Mouse (Mus musculus) midbrain, postnatal 0 days (tissue): Measurements from ENCODE around the gene Gpx5. TPM values are rescaled to one million over a fixed set of nuclear protein-coding genes. Genes with fewer than 3 reads are reported as not detected.
"Not testable (repeated sequence)": the region's sequence is repeated elsewhere in the genome, so short reads cannot be mapped to it uniquely, and the experiment has no call there.

Experiments
- ATAC-seq: fragments of 200-750 bp; cut with Nextera tagmentation; 2 replicates; pipeline ENCODE4 v1.8.0; 2017; ENCODE audit warnings: moderate number of reproducible peaks, mild to moderate bottlenecking, moderate TSS enrichment, moderate library complexity; ENCODE audit not compliant: low FRiP score
- DNase-seq: peaks from one replicate; pipeline ENCODE4 v3.0.0-alpha.2; 2015; ENCODE audit warnings: low spot score
- H3K27ac ChIP-seq: fragments of 300-500 bp; sonication (generic); 2 replicates; pipeline ENCODE4 v1.5.1; 2014; ENCODE audit warnings: low read depth, mild to moderate bottlenecking, low read length, mixed read lengths
- H3K27me3 ChIP-seq: fragments of 300-500 bp; sonication (generic); 2 replicates; pipeline ENCODE4 v1.6.1; 2014; ENCODE audit warnings: low read length, control low read depth, mixed read lengths; ENCODE audit not compliant: insufficient read depth
- H3K36me3 ChIP-seq: fragments of 300-500 bp; sonication (generic); 2 replicates; pipeline ENCODE4 v1.6.1; 2014; ENCODE audit warnings: low read length, control low read depth, mixed read lengths; ENCODE audit not compliant: insufficient read depth
- H3K4me1 ChIP-seq: fragments of 300-500 bp; sonication (generic); 2 replicates; pipeline ENCODE4 v1.6.1; 2014; ENCODE audit warnings: mild to moderate bottlenecking, control low read depth, antibody characterized with exemption, low read length, mixed read lengths; ENCODE audit not compliant: insufficient read depth
- H3K4me2 ChIP-seq: fragments of 300-500 bp; sonication (generic); 2 replicates; pipeline ENCODE4 v1.6.1; 2014; ENCODE audit warnings: low read depth, mild to moderate bottlenecking, low read length, mixed read lengths; ENCODE audit not compliant: poor library complexity, severe bottlenecking
- H3K4me3 ChIP-seq: fragments of 300-500 bp; sonication (generic); 2 replicates; pipeline ENCODE4 v1.5.1; 2014; ENCODE audit warnings: low read depth, mild to moderate bottlenecking, low read length, moderate library complexity
- H3K9ac ChIP-seq: fragments of 300-500 bp; sonication (generic); replicated peaks from 2 replicates; pipeline ENCODE4 v1.6.1; 2014; ENCODE audit warnings: mild to moderate bottlenecking, low read length, moderate library complexity, mixed read lengths; ENCODE audit not compliant: poor library complexity, severe bottlenecking
- H3K9me3 ChIP-seq: fragments of 300-500 bp; sonication (generic); 2 replicates; pipeline ENCODE4 v1.6.1; 2016; ENCODE audit warnings: low read length, control low read depth
- CTCF ChIP-seq: IDR thresholded peaks from 2 replicates; pipeline ENCODE4 v1.5.1; 2016; ENCODE audit warnings: antibody characterized with exemption, mild to moderate bottlenecking
- WGBS: fragments of 180-500 bp; shearing (Covaris S2); extraction: QIAGEN DNeasy Blood & Tissue Kit; methylation state at CpG from one replicate; pipeline ENCODE4 v1.1.7; 2014; 5-methylcytosine and 5-hydroxymethylcytosine counted together
- polyA plus RNA-seq: library from polyadenylated mRNA; unstranded; fragments of >200 nt; fragmentation: Nextera tagmentation; extraction: Ambion mirVana; gene quantifications from 2 replicates; pipeline ENCODE4 v1.2.1, GENCODE M21; 2015
- total RNA-seq: library from RNA; depleted of rRNA; stranded (reverse); fragments of >200 nt; gene quantifications from 2 replicates; pipeline ENCODE4 v1.2.3, GENCODE M21; 2014

The Gpx5 gene
- total and polyA plus RNA-seq, 2 experiments from 2014 or later = not detected

DNA sequence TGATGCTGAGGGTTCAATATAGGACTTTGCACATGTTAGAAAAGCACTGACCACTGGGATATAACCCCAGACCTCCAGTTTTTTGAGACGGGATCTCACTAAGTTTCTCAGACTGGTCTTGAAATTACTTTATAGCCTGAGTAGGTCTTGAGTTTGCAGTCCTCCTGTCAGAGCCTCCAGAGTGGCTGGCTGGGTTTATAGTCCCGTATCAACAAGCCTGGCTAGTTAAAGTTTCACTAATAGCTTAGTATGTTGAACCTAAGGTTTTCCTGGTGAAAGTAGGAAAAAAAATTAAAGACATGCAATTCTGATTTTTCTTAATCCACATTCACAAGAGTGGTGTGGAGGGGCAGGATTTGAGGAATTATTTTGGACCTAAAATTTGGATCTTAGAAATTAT, 46.3 kb downstream of the Gpx5 start:
- no peak overlapping the region for H3K4me2 ChIP-seq
- no peak overlapping the region for H3K4me3 ChIP-seq
- no peak for TF ChIP-seq CTCF
- no peak overlapping the region for H3K9ac ChIP-seq
- no peak for DNase-seq
- no peak for ATAC-seq
- peaks cover 17% of the 10 kb centered on the region for H3K27me3 ChIP-seq
- H3K36me3 ChIP-seq = no peaks in the 10 kb centered on the region
- H3K4me1 ChIP-seq = no peaks in the 10 kb centered on the region
- WGBS = 78% methylated on average over 2 of the region's 2 CpGs
- H3K9me3 ChIP-seq = no peaks in the 10 kb centered on the region
- H3K27ac ChIP-seq = no peak overlapping the region

GRCm38 (mm10) chr13:21244967-21245366, 47.6 kb downstream of the Gpx5 start:
- H3K4me1 ChIP-seq, H3K36me3 ChIP-seq, H3K4me2 ChIP-seq, H3K27ac ChIP-seq, ATAC-seq, H3K9me3 ChIP-seq, DNase-seq, H3K9ac ChIP-seq, H3K4me3 ChIP-seq: not testable (repeated sequence)
- 51% methylated on average over 1 of the region's 1 CpGs for WGBS
- H3K27me3 ChIP-seq = peaks cover 17% of the 10 kb centered on the region

- no peak for DNase-seq
- no peaks in the 10 kb centered on the region for H3K9me3 ChIP-seq
- H3K27me3 ChIP-seq = peaks cover 17% of the 10 kb centered on the region
- no peak overlapping the region for H3K27ac ChIP-seq
- H3K4me1 ChIP-seq = no peaks in the 10 kb centered on the region
- H3K36me3 ChIP-seq = no peaks in the 10 kb centered on the region
- no peak overlapping the region for H3K4me2 ChIP-seq
- H3K4me3 ChIP-seq = no peak overlapping the region
- H3K9ac ChIP-seq = no peak overlapping the region
- no peak for ATAC-seq
- 91% methylated on average over 5 of the region's 5 CpGs for WGBS
- no peak for TF ChIP-seq CTCF
Measured at GRCm38 (mm10) chr13:21244089-21244488, 48.4 kb downstream of the Gpx5 start.

DNA sequence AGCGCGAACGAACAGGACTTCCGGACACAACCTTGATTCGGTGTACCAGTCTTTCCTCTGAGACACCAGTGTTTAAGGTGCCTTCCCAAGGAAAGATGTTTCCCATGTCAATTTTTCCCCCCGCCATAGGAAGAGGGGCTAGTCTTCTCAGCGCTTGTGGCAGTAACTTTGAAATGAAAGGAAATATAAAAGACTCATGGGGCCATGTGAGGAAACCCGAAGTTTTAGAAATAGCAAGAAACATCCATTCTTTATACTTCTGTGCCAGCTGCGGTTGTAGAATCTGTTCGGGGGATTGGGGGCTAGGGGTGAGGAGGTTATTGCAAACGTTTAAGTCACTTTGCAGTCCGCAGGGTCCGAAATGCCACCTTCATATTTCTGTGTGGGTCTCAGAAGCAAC, 49.3 kb downstream of the Gpx5 start:
- WGBS = 22% methylated on average over 13 of the region's 13 CpGs
- no peak for DNase-seq
- Histone ChIP-seq H3K36me3 (no peaks in the 10 kb centered on the region), H3K4me2 (peak overlapping the region; percentile 33), H3K9ac (no peak overlapping the region), H3K4me3 (peak overlapping the region; percentile 11; the same call in 1 of the 2 replicates), H3K4me1 (no peaks in the 10 kb centered on the region), H3K27ac (no peak overlapping the region), H3K27me3 (peaks cover 17% of the 10 kb centered on the region), H3K9me3 (no peaks in the 10 kb centered on the region)
- ATAC-seq = no peak
- no peak for TF ChIP-seq CTCF

GRCm38 (mm10) chr13:21242408-21243125, 50.0 kb downstream of the Gpx5 start:
- Histone ChIP-seq H3K4me3 (peak overlapping the region; percentile 11; the same call in 1 of the 2 replicates), H3K4me1 (no peaks in the 10 kb centered on the region), H3K27me3 (peaks cover 17% of the 10 kb centered on the region), H3K4me2 (peak overlapping the region; percentile 33), H3K9ac (no peak overlapping the region), H3K9me3 (no peaks in the 10 kb centered on the region), H3K36me3 (no peaks in the 10 kb centered on the region), H3K27ac (no peak overlapping the region)
- WGBS = 10% methylated on average over 16 of the region's 16 CpGs
- ATAC-seq (no peak), DNase-seq (no peak)
- TF ChIP-seq CTCF = no peak

DNA sequence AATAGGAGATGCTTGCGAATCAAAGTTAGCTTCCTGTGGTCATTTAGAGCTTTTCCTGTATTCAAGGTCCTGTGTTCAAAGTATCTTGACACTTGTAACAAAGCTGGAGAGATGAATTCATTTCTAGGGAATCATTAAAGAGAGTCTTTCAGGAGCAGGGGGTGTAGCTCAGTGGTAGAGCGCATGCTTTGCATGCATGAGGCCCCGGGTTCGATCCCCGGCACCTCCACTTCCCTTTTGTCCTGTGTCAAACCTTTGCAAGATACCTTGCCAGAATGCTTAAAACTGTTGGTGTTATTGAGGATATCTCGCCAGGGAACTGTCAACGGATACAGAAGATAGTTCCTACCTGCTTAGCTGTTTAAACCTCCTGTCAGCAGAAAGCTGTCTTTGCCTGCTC, 51.7 kb downstream of the Gpx5 start:
- H3K4me2 ChIP-seq = no peak overlapping the region
- no peaks in the 10 kb centered on the region for H3K36me3 ChIP-seq
- no peak for TF ChIP-seq CTCF
- no peak overlapping the region for H3K9ac ChIP-seq
- no peaks in the 10 kb centered on the region for H3K4me1 ChIP-seq
- peaks cover 17% of the 10 kb centered on the region for H3K27me3 ChIP-seq
- ATAC-seq (no peak), DNase-seq (no peak)
- 14% methylated on average over 7 of the region's 7 CpGs for WGBS
- H3K4me3 ChIP-seq = no peak overlapping the region
- no peaks in the 10 kb centered on the region for H3K9me3 ChIP-seq
- no peak overlapping the region for H3K27ac ChIP-seq
